Mouse (Mus musculus) urinary bladder, postnatal 25 days (tissue): ENCODE measurements at regions not wholly inside any gene's neighbourhood (a gene's known extent, or its start where the extent isn't known, plus 50 kb on each side); places are given as distances from the start of the nearest gene placed in this dataset.
A peak's percentile ranks its signal among the peaks of the same experiment; 100 is the strongest.

ENCODE experiments used
- DNase-seq: peaks from one replicate; pipeline ENCODE4 v3.0.0; 2022; ENCODE audit warnings: low spot score

- no peak for DNase-seq
Observed at GRCm38 (mm10) chr2:159138603-159139002, 344.0 kb downstream of the Dhx35 start.

- no peak for DNase-seq
Observed at GRCm38 (mm10) chr2:159145980-159146379, 351.4 kb downstream of the Dhx35 start.

- DNase-seq: peak; percentile 53
Observed at GRCm38 (mm10) chr2:159163985-159164384, 369.4 kb downstream of the Dhx35 start.

GRCm38 (mm10) chr2:159168553-159169064 lies 374.0 kb downstream of the Dhx35 start:
- DNase-seq: peak; percentile 6

- DNase-seq: no peak
Observed at GRCm38 (mm10) chr2:159196156-159196555, 401.5 kb downstream of the Dhx35 start.

- DNase-seq: no peak
Observed at GRCm38 (mm10) chr2:159232266-159232665, 437.7 kb downstream of the Dhx35 start.

GRCm38 (mm10) chr2:159235000-159235399 lies 440.4 kb downstream of the Dhx35 start:
- no peak for DNase-seq

- no peak for DNase-seq
Observed at GRCm38 (mm10) chr2:159250065-159250464, 455.5 kb downstream of the Dhx35 start.

- DNase-seq: no peak
Observed at GRCm38 (mm10) chr2:159250993-159251665, 456.5 kb downstream of the Dhx35 start.

- DNase-seq: no peak
Observed at GRCm38 (mm10) chr2:159270221-159271080, 475.8 kb downstream of the Dhx35 start.

GRCm38 (mm10) chr2:159278896-159279295 lies 484.3 kb downstream of the Dhx35 start:
- no peak for DNase-seq

GRCm38 (mm10) chr2:159281558-159282320 lies 487.1 kb downstream of the Dhx35 start:
- no peak for DNase-seq

GRCm38 (mm10) chr2:159284100-159284499 lies 489.5 kb downstream of the Dhx35 start:
- DNase-seq: no peak

- DNase-seq: no peak
Observed at GRCm38 (mm10) chr2:159284525-159285189, 490.1 kb downstream of the Dhx35 start.

GRCm38 (mm10) chr2:159287996-159288563 lies 493.5 kb downstream of the Dhx35 start:
- DNase-seq: no peak

- no peak for DNase-seq
Observed at GRCm38 (mm10) chr2:159290081-159290480, 495.5 kb downstream of the Dhx35 start.

GRCm38 (mm10) chr2:159307001-159307400 lies 512.4 kb downstream of the Dhx35 start:
- DNase-seq: no peak

- DNase-seq: no peak
Observed at GRCm38 (mm10) chr2:159334711-159335110, 540.1 kb downstream of the Dhx35 start.

GRCm38 (mm10) chr2:159336646-159337045 lies 542.0 kb downstream of the Dhx35 start:
- DNase-seq: no peak

- no peak for DNase-seq
Observed at GRCm38 (mm10) chr2:159343624-159344560, 549.3 kb downstream of the Dhx35 start.
